Mouse (Mus musculus): ENCODE measurements around the gene Igflr1.

GRCm38 (mm10) chr7:30549880-30550279 is 15.3 kb upstream of the Igflr1 start:
- no peak for TF ChIP-seq POLR2A (IDR thresholded peaks at IDR 0.05; ENCODE audit: borderline replicate concordance, low read depth, low read length)
- no peak for TF ChIP-seq CTCF (IDR thresholded peaks at IDR 0.05; ENCODE audit: low read depth, low read length)

All from bone marrow macrophage, adult 2 months (primary cell).